Mouse (Mus musculus): Measurements from ENCODE around the gene Fhod1.

Fhod1 gene

GRCm38 (mm10) chr8:105348450-105349095 is 820 bp upstream of the Fhod1 start, which contains the start of gene Slc9a5:
Gene Slc9a5 (plus strand): TSS chr8:105348843.
- DNase-seq = peak; percentile 81

- DNase-seq = peak; percentile 72
Observed at GRCm38 (mm10) chr8:105346611-105347427, 934 bp downstream of the Fhod1 start.

- DNase-seq = no peak
Observed at GRCm38 (mm10) chr8:105345061-105345975, 2.4 kb downstream of the Fhod1 start.

GRCm38 (mm10) chr8:105343791-105344574 is 3.8 kb downstream of the Fhod1 start:
- DNase-seq = no peak

GRCm38 (mm10) chr8:105342768-105343167 is 5.0 kb downstream of the Fhod1 start:
- DNase-seq = no peak

- DNase-seq = peak; percentile 16
Observed at GRCm38 (mm10) chr8:105341399-105341798, 6.4 kb downstream of the Fhod1 start.

- DNase-seq = no peak
Observed at GRCm38 (mm10) chr8:105339886-105340635, 7.7 kb downstream of the Fhod1 start.

- no peak for DNase-seq
Observed at GRCm38 (mm10) chr8:105338992-105339391, 8.8 kb downstream of the Fhod1 start.

- DNase-seq = no peak
Observed at GRCm38 (mm10) chr8:105336373-105337130, 11.2 kb downstream of the Fhod1 start.

GRCm38 (mm10) chr8:105332523-105332922 is 15.2 kb downstream of the Fhod1 start:
- no peak for DNase-seq

GRCm38 (mm10) chr8:105331931-105332330 is 15.8 kb downstream of the Fhod1 start:
- no peak for DNase-seq

- DNase-seq = no peak
Observed at GRCm38 (mm10) chr8:105331469-105331868, 16.3 kb downstream of the Fhod1 start.

GRCm38 (mm10) chr8:105330325-105330724 is 17.4 kb downstream of the Fhod1 start:
- DNase-seq = no peak

GRCm38 (mm10) chr8:105326968-105327367 is 20.8 kb downstream of the Fhod1 start:
- no peak for DNase-seq

- DNase-seq = peak; percentile 97
Observed at GRCm38 (mm10) chr8:105326141-105326672, 21.5 kb downstream of the Fhod1 start, which contains the start of the genes Lrrc29 and Tmem208. Gene Lrrc29 (minus strand): TSS chr8:105326278. Gene Tmem208 (plus strand): TSS chr8:105326354.

- DNase-seq = peak; percentile 51
Observed at GRCm38 (mm10) chr8:105325641-105326093, 22.1 kb downstream of the Fhod1 start.

- DNase-seq = no peak
Observed at GRCm38 (mm10) chr8:105323183-105323582, 24.6 kb downstream of the Fhod1 start.

GRCm38 (mm10) chr8:105318662-105319190 is 29.0 kb downstream of the Fhod1 start:
- no peak for DNase-seq

GRCm38 (mm10) chr8:105317941-105318340 is 29.8 kb downstream of the Fhod1 start:
- no peak for DNase-seq

Data from cerebellum, adult 11-12 months (tissue).